Mouse (Mus musculus) MEL (cell line): ENCODE measurements around the gene Galntl6. TPM values are rescaled to one million over a fixed set of nuclear protein-coding genes. Genes with fewer than 3 reads are reported as not detected.

Experiments used
- DNase-seq: peaks from one replicate; pipeline ENCODE4 v3.0.0; 2011; ENCODE audit warnings: low read depth, low spot score
- H3K27ac ChIP-seq: 2 replicates; pipeline ENCODE4 v1.5.1; 2012; ENCODE audit warnings: low read depth, mild to moderate bottlenecking, control low read depth, low read length, moderate library complexity; ENCODE audit not compliant: control insufficient read depth
- H3K27me3 ChIP-seq, 2 experiments: fragments of 150-350 bp in 1 of 2; sonication (generic) in 1 of 2; 2 replicates each; pipeline ENCODE4 v1.6.1; 2012; ENCODE audit warnings: low read length in 2 of 2, mild to moderate bottlenecking in 2 of 2, improper control_type of control experiment in 1 of 2, moderate library complexity in 1 of 2; ENCODE audit not compliant: insufficient read depth in 2 of 2, control insufficient read depth in 1 of 2
- H3K36me3 ChIP-seq, 2 experiments: 2 replicates each; pipeline ENCODE4 v1.6.1; 2012 to 2014; ENCODE audit warnings: low read length in 2 of 2, improper control_type of control experiment in 1 of 2, inconsistent platforms in 1 of 2, mild to moderate bottlenecking in 1 of 2; ENCODE audit not compliant: insufficient read depth in 2 of 2, control insufficient read depth in 1 of 2
- H3K4me1 ChIP-seq, 2 experiments: fragments of 150-350 bp in 1 of 2; sonication (generic) in 1 of 2; 2 replicates each; pipeline ENCODE4 v1.6.1; 2012; ENCODE audit warnings: low read length in 2 of 2, improper control_type of control experiment in 1 of 2, mild to moderate bottlenecking in 1 of 2; ENCODE audit not compliant: insufficient read depth in 2 of 2, control insufficient read depth in 1 of 2
- H3K4me3 ChIP-seq, 2 experiments: fragments of 150-350 bp in 1 of 2; sonication (generic) in 1 of 2; 2 replicates each; pipeline ENCODE4 v1.5.1; 2012; ENCODE audit warnings: low read depth in 2 of 2, low read length in 2 of 2, mild to moderate bottlenecking in 2 of 2, moderate library complexity in 2 of 2, control low read depth in 1 of 2, improper control_type of control experiment in 1 of 2; ENCODE audit not compliant: control insufficient read depth in 1 of 2, insufficient read depth in 1 of 2
- H3K79me2 ChIP-seq: 2 replicates; pipeline ENCODE4 v1.6.1; 2012; ENCODE audit warnings: mild to moderate bottlenecking, low read length, moderate library complexity; ENCODE audit not compliant: control insufficient read depth, poor library complexity, insufficient read depth
- H3K9ac ChIP-seq: 2 replicates; pipeline ENCODE4 v1.6.1; 2012; ENCODE audit warnings: low read depth, mild to moderate bottlenecking, control low read depth, low read length, moderate library complexity; ENCODE audit not compliant: control insufficient read depth, poor library complexity, severe bottlenecking
- H3K9me3 ChIP-seq: fragments of 150-350 bp; sonication (generic); replicated peaks from 2 replicates; pipeline ENCODE4 v1.6.1; 2012; ENCODE audit warnings: mild to moderate bottlenecking, low read length, improper control_type of control experiment, moderate library complexity; ENCODE audit not compliant: insufficient read depth
- CHD2 ChIP-seq: IDR thresholded peaks from 2 replicates; pipeline ENCODE4 v1.6.1; 2011; ENCODE audit warnings: low read length, improper control_type of control experiment
- ELF1 ChIP-seq: IDR thresholded peaks from 2 replicates; pipeline ENCODE4 v1.6.1; 2014; ENCODE audit warnings: low read depth, mild to moderate bottlenecking, inconsistent platforms, low read length, improper control_type of control experiment, moderate library complexity
- JUND ChIP-seq: IDR thresholded peaks from 2 replicates; pipeline ENCODE4 v1.6.1; 2011; ENCODE audit warnings: low read depth, mild to moderate bottlenecking, improper control_type of control experiment, low read length
- MAFK ChIP-seq: IDR thresholded peaks from 2 replicates; pipeline ENCODE4 v1.6.1; 2011; ENCODE audit warnings: low read depth, mild to moderate bottlenecking, low read length, improper control_type of control experiment, borderline replicate concordance
- MAZ ChIP-seq: IDR thresholded peaks from 2 replicates; pipeline ENCODE4 v1.6.1; 2012; ENCODE audit warnings: low read depth, mild to moderate bottlenecking, inconsistent platforms, low read length, improper control_type of control experiment
- MEF2A ChIP-seq: IDR thresholded peaks from 2 replicates; pipeline ENCODE4 v1.6.1; 2014; ENCODE audit warnings: low read depth, mild to moderate bottlenecking, inconsistent platforms, low read length, improper control_type of control experiment; ENCODE audit not compliant: poor library complexity, insufficient replicate concordance, severe bottlenecking; ENCODE audit errors: extremely low read depth
- MXI1 ChIP-seq: IDR thresholded peaks from 2 replicates; pipeline ENCODE4 v1.6.1; 2011; ENCODE audit warnings: mild to moderate bottlenecking, low read depth, low read length, improper control_type of control experiment
- NRF1 ChIP-seq: IDR thresholded peaks from 2 replicates; pipeline ENCODE4 v1.6.1; 2014; ENCODE audit warnings: low read depth, mild to moderate bottlenecking, inconsistent platforms, low read length, improper control_type of control experiment, moderate library complexity; ENCODE audit not compliant: poor library complexity, insufficient read depth, severe bottlenecking
- POLR2A ChIP-seq, 2 experiments: IDR thresholded peaks; 2 replicates each; pipeline ENCODE4 v1.6.1; 2011 to 2012; ENCODE audit warnings: low read length in 2 of 2, mild to moderate bottlenecking in 2 of 2, control low read depth in 1 of 2, improper control_type of control experiment in 1 of 2, low read depth in 1 of 2, moderate library complexity in 1 of 2; ENCODE audit not compliant: control insufficient read depth in 1 of 2, insufficient read depth in 1 of 2, poor library complexity in 1 of 2
- RCOR1 ChIP-seq: IDR thresholded peaks from 2 replicates; pipeline ENCODE4 v1.6.1; 2012; ENCODE audit warnings: low read depth, mild to moderate bottlenecking, inconsistent platforms, low read length, improper control_type of control experiment
- SIN3A ChIP-seq: IDR thresholded peaks from 2 replicates; pipeline ENCODE4 v1.6.1; 2012; ENCODE audit warnings: low read length, improper control_type of control experiment, inconsistent platforms
- TCF12 ChIP-seq: IDR thresholded peaks from 2 replicates; pipeline ENCODE4 v1.6.1; 2014; ENCODE audit warnings: low read depth, mild to moderate bottlenecking, inconsistent platforms, low read length, improper control_type of control experiment, moderate library complexity
- ZC3H11A ChIP-seq: IDR thresholded peaks from 2 replicates; pipeline ENCODE4 v1.6.1; 2012; ENCODE audit warnings: low read depth, mild to moderate bottlenecking, inconsistent platforms, low read length, improper control_type of control experiment
- polyA plus RNA-seq, 2 experiments: library from polyadenylated mRNA; stranded (reverse) in 1 of 2; unstranded in 1 of 2; fragments of >175 nt in 1 of 2; fragments of >200 nt in 1 of 2; gene quantifications; 2 replicates each; pipeline versions ENCODE4 v1.2.1 to v1.2.4; 2012; ENCODE audit warnings: low replicate concordance in 2 of 2, low read depth in 1 of 2; ENCODE audit not compliant: insufficient read length in 2 of 2, insufficient read depth in 1 of 2, missing spikeins in 1 of 2
- total RNA-seq: library from RNA; depleted of rRNA; stranded (reverse); fragments of 300-350 nt; gene quantifications from 2 replicates; pipeline ENCODE4 v1.2.3, GENCODE M21; 2012

Gene Galntl6
- total and polyA plus RNA-seq, 3 experiments, result not detected

GRCm38 (mm10) chr8:57741309-57741708, 1171.1 kb downstream of the Galntl6 start:
- DNase-seq, result no peak
- H3K27me3 ChIP-seq, result peaks cover 0 to 4% of the 10 kb centered on the region in 2 experiments; a peak in 2 of 4 replicates
- no peaks in the 10 kb centered on the region for H3K36me3 ChIP-seq
- H3K79me2 ChIP-seq, result no peaks in the 10 kb centered on the region
- H3K9me3 ChIP-seq, result no peaks in the 10 kb centered on the region
- H3K9ac ChIP-seq, result no peak overlapping the region
- H3K27ac ChIP-seq, result no peak overlapping the region
- no peak for TF ChIP-seq MXI1
- TF ChIP-seq NRF1, result no peak
- TF ChIP-seq MAFK, result no peak
- TF ChIP-seq MEF2A, result no peak
- TF ChIP-seq CHD2, result no peak
- H3K4me3 ChIP-seq, result no peak overlapping the region
- no peaks in the 10 kb centered on the region for H3K4me1 ChIP-seq

- no peaks in the 10 kb centered on the region for H3K79me2 ChIP-seq
- no peak overlapping the region for H3K4me3 ChIP-seq
- no peak for DNase-seq
- no peak overlapping the region for H3K27ac ChIP-seq
- H3K36me3 ChIP-seq, result no peaks in the 10 kb centered on the region
- peaks cover 0 to 4% of the 10 kb centered on the region in 2 experiments; a peak in 2 of 4 replicates for H3K27me3 ChIP-seq
- H3K4me1 ChIP-seq, result no peaks in the 10 kb centered on the region
- no peak for TF ChIP-seq SIN3A
- no peak for TF ChIP-seq MAZ
- no peak for TF ChIP-seq MXI1
- no peak for TF ChIP-seq NRF1
- TF ChIP-seq JUND, result no peak
- TF ChIP-seq ELF1, result no peak
- no peak for TF ChIP-seq RCOR1
- no peak for TF ChIP-seq POLR2A (IDR thresholded peaks at IDR 0.05; ENCODE audit: control insufficient read depth in 1 of 2, insufficient read depth in 1 of 2, low read depth in 1 of 2, low read length in 2 of 2, poor library complexity in 1 of 2)
- no peak overlapping the region for H3K9ac ChIP-seq
- no peaks in the 10 kb centered on the region for H3K9me3 ChIP-seq
Measured at GRCm38 (mm10) chr8:57737281-57737680, 1175.2 kb downstream of the Galntl6 start.

- TF ChIP-seq TCF12 (no peak), MEF2A (no peak), ZC3H11A (no peak), POLR2A (IDR thresholded peaks at IDR 0.05; ENCODE audit: control insufficient read depth in 1 of 2, insufficient read depth in 1 of 2, low read depth in 1 of 2, low read length in 2 of 2, poor library complexity in 1 of 2) (no peak)
- H3K9me3 ChIP-seq, result no peaks in the 10 kb centered on the region
- H3K9ac ChIP-seq, result no peak overlapping the region
- H3K27me3 ChIP-seq, result no peaks in the 10 kb centered on the region
- peaks cover 0 to 3% of the 10 kb centered on the region in 2 experiments; a peak in 2 of 4 replicates for H3K4me1 ChIP-seq
- H3K79me2 ChIP-seq, result no peaks in the 10 kb centered on the region
- no peak for DNase-seq
- no peak overlapping the region for H3K27ac ChIP-seq
- no peak overlapping the region for H3K4me3 ChIP-seq
- H3K36me3 ChIP-seq, result peaks cover 0 to 2% of the 10 kb centered on the region in 2 experiments; a peak in 1 of 4 replicates
Measured at GRCm38 (mm10) chr8:57732795-57733194, 1179.6 kb downstream of the Galntl6 start.
